Mouse (Mus musculus) CD4-positive, CD25-positive, alpha-beta regulatory T cell, adult 2 months (primary cell): ENCODE results near the gene Maml1.

Experiments
- DNase-seq: peaks from one replicate; pipeline ENCODE4 v3.0.0-alpha.2; 2012; ENCODE audit warnings: low read depth, low spot score

Maml1 gene

DNA sequence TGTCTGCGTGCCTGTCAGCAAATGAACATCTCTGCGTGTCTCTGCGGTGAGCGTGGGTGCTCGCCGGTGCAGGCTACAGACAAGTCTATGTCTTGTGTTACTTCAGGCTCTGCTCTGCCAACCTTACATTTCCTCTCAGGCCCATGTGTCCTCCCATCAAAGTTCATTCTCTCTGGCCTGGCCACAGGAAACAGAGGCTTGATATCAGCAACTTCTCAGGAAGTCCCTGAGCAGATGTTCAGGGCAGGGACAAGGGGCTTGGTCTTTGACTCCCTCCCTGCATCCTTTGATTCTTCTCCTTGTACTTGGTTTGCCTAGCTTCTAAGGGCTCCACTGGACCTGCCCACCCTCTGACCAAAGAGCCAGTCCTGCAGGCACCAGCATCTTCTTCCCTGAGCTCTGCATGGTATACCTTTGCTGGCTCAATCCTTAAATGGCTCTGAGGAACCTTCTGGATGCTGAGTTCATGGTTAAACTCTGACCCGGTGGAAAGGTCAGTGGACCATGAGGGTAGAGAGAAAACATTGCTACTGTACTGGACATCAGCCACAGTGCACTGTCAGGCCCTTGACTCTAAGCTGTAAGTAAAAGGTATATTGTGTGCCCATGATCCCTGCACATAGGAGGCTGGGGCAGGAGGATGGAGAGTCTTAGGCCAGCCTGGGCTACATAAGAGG lies 51.7 kb downstream of the Maml1 start:
- no peak for DNase-seq

DNA sequence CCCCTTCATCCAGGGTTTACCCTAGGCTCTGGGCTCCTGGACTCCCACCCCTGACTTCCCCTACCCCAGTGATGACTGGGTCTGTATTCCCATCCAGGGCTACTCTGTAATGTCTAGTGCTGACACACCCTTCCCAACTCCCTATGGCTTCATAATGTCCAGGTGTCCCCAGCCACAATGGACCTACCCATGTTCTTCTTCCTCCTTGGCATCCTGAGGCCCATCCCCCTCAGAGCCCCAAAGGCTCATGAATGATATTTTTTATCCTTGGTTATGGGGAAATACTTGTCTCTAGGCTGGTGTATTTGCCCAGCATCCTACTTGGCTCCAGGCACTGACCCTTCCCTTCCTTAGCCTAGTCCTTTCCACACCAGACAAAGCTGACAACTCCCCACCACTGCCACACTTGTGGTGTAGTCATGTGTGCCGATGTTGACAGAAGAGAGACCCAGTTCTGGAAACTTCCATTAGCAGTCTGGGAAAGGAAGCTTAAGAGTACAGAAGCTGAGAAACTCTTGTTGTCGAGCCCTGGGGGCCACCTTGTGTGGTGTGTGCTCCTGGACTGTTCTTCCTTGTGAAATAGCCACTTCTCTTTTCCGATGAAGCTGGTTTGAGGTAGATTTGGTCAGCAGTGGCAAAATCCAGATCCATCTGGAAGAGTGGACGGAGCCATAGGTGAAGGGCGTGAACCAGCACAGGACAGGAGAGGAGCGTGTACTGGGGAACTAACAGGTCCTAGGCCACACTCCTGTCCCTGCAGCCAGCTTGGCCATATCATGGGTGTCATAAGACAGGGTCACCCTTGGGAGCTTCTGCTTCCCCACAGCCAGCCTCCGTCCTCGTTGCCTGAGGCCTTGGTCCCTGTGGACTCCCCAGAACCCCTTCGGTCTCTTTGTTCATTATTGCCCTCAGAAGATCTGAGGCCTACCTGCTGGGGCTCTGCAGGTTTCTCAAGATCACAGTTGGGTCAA lies 53.0 kb downstream of the Maml1 start:
- DNase-seq: no peak

DNA sequence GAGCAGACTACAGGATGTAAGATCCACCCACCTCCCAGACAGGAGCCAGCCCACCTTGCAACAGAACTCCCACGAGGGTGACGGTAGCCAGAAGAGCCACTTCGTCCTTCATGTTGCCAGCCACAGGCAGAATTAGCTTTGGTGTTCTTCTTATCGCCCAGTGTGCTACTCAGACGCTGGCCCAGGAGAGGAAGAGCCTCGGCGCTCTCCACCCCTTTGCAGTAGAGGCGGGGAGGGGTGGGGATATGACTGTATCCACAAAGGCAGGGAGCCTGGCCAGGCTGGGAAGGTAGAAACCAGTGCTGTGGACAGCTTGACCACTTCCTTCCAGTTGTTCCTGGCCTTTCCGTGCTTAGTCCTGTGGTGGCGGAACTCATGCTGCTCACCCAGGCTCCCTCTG lies 53.8 kb downstream of the Maml1 start, which contains the start of gene Ltc4s:
Gene Ltc4s (minus strand): TSS at position 293 of the 400 bp plus-strand sequence.
- DNase-seq: no peak

DNA sequence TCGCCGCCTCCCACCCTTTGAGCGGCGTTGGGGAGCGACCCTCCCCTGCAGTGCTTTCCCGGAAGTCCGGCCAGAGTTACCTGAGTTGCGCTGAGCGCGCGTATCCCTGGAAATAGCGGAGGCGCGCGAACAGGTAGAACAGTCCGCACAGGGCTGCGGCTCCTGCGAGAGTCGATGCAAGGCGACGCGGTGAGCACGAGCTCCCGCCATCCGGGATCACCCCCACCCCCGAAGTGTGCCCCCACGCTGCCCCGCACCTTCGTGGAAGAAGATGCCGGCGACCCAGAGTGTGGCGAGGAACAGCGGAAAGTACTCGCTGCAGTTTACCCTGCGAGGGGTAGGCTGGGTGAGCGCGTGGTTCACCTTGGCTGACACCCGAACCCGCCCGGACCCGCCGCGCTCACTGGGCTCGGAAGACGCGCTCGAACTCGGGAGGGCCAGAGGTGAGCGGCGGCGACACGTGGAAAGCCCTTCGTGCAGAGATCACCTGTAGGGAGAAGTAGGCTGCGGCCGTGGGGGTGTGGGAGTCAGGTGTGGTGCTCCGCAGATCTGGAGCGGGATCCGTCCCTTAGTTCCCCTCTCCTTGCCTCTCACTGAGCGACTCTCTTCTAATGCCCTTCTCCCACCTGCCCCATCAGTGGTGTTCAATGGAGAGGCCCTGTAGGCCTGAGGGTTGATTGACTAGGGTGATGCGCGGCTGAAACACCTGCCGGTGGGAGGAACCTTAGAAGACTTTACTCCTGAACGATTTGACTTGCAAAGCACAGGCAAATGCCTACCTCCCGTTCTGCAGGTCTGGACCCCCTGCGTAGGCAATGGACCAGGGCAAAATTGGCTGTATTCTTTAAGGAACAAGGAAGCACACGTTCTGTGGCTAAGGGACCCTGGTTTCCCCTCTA lies 54.9 kb downstream of the Maml1 start:
- DNase-seq: no peak

DNA sequence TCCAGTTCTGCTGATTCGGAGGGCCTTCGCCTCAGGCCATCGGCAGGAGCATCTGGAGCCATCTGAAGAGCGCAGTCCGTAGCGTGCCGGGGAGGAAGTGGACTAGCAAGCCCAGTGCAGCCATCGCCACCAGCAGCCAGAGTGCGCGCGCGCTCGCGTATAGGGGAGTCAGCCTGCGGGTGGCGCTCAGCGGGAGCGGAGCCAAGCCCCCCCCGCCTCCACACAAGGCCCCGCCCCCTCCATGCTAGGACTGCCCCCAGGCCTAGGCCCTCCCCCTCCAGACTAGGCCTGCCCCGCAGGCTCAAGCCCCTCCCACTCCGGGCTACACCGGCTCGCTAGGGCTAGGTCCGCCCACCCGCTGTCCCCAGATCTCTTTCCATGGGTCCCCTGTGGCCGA lies 55.6 kb downstream of the Maml1 start:
- DNase-seq: peak; percentile 95

DNA sequence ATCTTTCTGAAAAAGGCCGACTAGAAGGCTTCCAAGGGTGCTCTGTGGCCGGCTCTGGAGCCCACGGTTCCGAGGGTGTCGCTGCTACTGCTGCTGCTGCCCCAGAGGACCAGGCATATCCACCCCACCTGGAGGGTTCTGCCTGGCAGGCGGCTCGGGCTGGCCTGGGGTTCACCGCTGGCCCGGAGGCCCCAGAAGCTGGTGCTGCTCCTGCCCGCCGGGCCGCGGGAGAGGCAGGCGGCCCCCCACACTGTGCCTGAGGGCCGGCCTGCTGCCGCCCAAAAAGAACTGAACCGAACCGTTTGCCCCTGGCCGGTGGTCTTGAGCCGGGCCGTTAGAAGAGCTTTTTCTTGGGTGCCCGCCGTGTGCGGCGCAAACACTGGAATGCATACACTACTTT lies 57.5 kb downstream of the Maml1 start:
- DNase-seq: no peak

DNA sequence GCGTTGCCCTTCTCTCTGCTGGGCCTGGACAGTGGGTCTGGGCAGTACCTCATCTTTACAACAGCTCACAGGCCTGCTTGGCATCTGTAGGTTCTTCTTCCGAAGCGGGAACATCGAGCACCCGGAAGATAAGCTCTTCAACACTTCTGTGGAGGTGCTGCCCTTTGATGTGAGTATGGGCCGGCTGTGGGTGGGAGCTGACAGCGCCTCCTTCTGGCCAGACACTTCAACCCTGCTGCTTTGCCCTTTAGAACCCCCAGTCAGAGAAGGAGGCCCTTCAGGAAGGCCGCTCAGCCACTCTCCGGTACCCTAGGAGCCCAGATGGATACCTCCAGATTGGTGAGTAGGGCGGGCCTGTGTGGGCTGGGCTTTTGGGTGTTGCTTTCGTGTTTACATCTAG lies 58.1 kb downstream of the Maml1 start:
- DNase-seq: peak; percentile 69

DNA sequence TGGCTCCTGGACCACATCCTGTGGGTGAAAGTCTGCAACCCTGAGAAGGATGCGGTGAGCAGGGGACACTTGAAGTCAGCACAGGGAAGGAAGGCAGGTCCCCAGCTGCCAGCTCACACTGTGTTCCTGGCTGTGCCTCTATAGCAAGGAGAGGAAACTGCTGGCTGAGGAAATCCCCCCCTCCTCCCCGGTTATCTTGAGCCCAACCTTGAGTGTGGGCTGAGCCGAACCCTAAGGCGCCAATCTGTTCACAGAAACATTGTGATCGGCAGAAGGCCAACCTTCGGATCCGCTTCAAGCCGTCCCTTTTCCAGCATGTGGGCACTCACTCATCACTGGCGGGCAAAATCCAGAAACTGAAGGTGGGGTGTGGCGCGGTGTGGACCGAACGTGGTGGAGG lies 59.1 kb downstream of the Maml1 start:
- no peak for DNase-seq

DNA sequence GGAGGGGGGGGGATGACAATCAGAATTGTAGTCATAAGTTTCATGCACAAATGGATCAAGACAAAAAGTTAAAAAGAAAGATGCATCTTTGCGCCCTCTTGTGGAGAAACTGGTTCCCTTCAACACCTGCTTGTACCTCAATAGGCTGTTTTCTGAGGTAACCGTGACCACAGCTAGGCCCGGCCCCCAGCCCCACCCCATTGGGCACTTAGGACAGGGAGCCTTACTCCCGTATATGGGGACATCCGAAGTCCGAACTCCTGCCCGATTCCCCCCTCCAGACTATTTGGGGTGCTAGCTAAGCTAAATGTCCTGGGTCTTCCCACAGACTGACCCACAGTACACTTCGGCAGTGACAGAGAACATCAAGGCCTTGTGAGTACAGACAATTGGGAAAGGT lies 60.7 kb downstream of the Maml1 start:
- peak; percentile 88 for DNase-seq

DNA sequence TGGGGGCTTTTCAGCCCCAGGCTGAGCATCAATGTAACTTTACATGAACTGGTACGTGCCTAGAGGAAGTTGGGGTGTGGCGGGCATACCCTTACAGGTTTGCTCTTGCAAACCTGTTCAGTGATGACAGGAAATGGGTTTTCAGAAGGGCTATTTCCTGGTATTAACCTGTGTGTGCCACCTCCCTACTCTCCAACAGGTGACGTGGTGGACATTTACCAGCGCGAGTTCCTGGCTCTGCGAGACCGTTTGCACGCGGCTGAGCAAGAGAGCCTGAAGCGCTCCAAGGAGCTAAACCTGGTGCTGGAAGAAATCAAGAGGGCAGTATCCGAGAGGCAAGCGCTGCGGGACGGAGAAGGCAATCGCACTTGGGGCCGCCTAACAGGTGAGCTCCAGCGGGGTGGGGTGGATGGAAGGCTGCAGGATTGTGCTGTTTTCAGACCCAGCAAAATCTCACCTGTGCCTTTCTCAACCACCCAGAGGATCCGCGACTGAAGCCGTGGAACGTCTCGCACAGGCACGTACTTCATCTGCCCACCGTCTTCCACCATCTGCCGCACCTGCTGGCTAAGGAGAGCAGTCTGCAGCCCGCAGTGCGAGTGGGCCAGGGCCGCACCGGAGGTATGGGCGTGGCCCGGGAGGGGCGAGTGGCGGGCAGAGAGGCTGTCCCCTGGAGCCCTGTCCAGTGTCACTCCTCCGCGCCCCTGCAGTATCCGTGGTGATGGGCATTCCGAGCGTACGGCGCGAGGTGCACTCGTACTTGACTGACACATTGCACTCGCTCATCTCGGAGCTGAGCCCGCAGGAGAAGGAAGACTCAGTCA lies 61.4 kb downstream of the Maml1 start:
- DNase-seq: no peak

DNA sequence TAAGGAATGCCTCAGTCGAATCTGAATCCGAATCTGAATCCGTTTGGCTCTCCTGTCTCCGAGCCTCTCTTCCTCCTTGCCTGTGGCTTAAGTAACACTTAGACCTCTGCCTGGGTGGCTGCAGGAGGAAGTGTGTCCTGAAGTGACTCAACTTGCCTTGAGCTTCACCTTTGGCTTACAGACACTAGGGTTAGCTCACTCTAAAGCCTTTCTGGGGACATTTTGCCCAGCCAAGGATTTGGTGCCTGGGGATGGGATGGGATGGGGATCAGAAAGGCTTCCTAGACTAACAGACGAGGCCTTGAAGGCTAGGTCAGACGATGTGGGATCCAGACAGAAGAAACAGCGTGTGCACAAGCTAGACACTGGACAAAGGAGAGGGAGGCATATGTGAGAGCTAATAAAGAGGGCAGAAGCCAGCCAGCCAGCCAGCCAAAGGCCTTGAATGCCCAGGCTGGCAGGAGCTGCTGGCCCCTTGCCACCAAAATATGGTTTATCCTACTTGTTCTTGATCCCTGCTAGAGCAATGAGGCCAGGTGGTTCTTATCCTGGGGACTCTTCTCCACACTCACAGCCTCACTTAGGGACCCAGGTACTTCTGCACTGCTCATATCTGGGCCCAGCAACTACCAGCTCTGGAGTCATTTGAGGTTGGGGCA lies 62.7 kb downstream of the Maml1 start:
- DNase-seq: no peak

DNA sequence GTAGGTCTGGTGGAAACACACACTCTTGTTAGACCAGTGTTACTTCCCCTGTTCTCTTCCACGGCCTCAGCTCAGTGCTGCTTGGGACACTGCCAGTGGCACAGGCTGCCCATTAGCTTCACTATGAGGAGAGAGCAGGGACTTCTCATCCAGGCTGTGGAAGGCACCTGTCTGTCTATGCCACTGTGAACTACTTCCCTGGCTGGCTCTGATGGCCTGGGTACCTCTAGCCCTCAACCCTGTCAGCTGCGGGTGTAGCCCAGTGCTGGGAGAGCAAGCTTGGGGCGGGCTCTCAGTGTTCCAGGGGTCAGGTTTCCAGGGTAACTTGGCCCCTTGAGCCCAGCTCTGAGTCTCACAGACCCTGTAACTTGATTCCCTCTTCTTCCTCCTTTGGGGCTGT lies 63.3 kb downstream of the Maml1 start:
- DNase-seq: no peak

DNA sequence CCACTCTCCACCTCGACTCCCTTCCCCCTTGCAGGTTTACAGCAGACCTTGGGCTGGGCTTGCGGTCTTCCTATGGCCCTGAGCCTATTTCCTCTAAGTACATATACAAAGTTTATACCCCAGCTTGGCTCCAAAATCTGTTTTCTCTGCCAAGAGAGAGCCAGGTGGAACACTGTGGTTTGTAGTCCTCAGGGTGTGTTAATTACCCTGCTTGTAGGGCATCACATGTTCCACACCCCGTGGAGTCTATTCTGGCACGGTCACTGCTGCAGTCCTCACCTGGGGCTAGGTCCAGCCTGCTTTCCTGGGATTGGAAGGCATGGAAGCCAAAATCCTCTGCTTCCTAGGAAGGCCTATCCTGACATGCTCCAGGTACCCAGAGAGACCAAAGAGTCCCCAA lies 64.4 kb downstream of the Maml1 start:
- DNase-seq: no peak

DNA sequence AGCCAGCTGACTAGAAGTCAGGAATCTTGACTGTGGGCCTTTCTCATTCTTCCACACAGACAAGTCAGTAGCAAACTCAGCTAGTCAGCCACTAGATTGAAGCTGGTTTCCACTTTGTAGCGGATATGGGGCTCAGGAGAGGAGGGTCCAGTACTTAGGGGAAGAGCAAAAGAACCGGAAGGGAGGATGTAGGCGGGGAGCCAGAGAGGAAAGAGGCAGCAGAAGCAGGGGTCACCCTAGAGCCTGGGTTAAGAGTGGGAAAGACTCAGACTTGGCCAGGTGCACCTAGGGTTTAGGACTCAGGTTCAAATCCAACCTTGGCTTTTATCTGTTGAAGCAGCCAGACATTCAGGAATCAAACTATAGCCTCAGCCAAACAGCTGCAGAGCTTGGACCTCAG lies 64.9 kb downstream of the Maml1 start:
- no peak for DNase-seq

DNA sequence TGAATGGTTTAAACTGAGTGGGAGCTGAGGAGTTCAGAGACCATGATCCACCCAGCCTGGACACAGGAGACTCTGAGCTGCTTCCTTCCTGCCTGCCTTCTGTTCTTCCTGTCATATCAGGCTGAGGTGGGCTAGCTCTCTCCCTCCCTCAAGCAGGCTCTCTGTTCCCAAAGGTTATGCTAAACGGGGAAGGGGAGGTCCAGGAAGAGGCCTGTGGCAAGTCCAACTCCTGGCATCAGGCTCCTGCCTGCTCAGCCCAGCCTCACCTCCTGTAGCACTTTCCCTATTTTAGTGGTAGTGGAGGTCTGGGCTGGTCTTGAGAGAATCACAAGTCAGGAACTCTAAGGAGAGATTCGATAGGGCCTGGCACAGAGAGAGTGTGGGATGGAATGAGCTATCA lies 65.7 kb downstream of the Maml1 start:
- DNase-seq: no peak

DNA sequence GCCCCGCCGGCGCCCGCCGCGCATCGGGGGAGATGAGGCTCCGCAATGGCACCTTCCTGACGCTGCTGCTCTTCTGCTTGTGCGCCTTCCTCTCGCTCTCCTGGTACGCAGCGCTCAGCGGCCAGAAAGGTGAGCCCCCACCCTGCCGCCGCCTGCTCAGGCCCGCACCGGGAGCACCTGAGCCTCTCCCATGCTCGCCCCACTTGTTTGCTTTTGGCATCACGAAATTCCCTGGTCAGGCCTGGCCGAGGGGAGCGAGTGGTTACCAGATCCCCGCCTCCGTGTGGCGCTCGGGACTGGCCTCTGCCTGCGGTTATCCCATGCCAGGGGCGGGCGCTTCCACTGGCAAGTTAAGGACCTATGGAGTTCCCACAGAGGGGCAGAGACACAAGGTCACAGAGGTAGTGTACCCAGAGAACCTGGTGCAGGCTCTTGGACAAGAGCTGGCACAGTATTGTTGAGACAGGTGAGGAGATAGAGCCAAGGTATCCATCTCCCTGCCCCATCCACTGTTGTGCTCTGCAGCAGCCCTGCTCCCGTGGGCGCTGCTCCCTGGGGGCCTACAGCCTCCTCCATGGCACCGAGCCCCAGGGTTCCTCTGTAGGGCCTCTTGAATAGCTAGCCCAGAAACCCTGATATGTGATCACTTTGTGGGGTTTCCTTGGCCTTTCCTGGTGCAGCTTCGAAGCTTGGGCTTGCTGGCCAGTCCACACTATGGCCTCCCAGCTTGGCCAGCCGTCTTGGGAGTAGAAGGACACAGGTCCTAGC lies 66.3 kb downstream of the Maml1 start:
- DNase-seq: peak; percentile 52

DNA sequence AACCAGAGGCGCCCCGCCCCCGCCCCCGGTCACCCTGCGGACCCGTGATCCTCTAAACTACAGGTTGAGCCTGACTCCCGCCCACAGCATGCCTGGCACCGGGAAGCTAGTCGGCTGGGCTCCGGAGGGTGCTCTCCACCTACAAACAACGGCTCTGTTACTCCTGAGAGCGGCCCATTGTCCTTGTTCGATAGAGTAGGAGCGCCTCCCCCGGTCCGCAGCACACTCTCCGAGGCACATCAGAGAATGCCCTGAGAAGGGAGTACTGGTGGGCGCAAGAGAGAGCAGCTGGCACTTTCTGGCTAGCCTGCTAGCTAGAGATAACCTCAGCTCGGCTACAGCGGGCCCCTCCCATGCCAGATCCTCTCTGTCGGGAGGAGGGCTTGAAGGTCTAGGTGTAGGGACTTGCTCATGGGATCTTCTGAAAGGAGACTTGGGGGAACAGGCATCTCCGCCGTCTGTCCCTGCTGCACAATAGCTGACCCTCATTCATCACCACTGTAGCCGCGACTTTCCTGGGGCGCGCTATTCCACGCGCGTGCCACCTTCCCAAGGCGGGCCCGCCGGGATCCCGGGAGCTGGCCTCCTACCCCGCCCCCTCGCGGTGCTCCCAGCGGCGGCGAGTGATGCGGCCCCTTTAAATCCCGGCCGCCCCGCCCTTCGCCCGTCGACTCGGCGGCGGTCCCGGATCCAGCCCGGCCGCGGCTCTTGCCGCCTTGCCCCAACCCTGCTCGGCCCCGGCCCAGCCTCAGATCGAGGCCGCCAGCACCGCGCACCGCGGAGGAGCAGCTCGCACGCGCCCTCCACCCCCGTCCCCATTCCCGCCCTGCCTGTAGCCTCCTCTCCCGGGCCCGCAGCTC lies 67.2 kb downstream of the Maml1 start:
- peak; percentile 64 for DNase-seq

DNA sequence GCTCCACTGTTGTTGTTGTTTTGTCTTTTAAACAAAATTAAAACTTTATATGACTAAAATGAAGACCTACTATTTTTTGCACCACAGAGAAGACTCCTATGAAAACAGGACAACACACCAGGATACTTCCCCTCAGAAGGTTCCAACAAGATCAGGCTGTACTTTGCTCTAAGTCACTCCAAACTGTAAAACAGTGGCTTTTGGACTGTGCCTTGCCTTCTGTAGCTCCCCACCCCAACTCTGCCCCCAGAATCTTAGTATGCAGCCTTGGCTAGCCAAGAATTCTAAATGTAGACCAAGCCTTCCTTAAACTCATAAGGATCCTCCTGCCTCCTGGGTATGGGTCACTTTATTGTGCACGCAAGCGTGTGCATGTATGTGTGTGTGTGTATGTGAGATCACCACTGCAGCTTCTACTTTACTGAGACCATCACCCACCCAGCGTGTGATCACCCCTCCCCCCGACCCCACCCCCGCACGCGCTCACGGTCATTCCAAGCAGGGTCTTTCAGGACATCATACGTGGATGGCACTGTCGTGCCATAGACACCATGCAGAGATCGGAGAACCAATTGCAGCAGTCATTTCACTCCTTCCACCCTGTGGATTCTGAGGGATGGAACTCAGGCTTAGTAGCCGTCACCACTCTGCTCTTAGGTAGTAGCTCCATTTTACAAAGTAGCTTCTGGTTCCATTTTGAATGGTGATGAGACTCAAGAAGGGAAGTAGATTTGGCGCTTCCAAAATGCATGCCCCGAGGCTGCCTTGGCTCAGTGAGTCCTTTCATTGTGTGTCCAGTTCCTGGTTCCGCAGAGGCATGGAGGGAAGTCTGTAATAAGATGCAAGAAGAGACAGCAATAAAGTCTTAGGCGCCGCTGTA lies 68.1 kb downstream of the Maml1 start:
- DNase-seq: no peak
